Comparison of ENCODE assay signal across 8 mouse cellular contexts in the genomic region with DNA sequence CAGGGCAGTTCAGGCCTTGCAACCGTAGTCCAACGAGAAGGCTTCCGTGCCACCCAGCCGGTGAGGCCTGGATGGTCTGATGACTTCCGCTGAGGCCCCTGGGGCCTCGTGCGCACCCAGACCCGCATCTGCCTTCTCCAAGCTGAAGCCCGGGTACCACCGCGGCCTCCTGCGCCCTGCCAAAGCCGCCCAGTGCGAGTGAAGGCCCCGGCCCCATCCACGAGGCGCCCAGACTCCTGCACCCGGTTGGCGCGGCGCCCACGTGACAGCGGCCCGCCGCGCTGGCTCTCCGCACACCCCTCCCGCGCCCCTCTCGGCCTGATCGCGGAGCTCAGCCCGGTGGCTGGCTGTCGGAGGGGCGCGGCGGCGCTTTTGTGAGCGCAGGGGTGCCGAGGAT. TPM values are rescaled to one million over a fixed set of nuclear protein-coding genes. Genes with fewer than 3 reads are reported as not detected.
DNase-seq lines count a peak whose midpoint lies in the region; ATAC-seq and TF ChIP-seq lines count a peak whose summit lies in the region.

No protein-coding gene starts in this region.

- peak; percentile 42 for ATAC-seq in lung, embryonic 14.5 days (ENCODE audit: insufficient read depth)
- ATAC-seq in midbrain, embryonic 16.5 days, result peak; percentile 44

- H3K9me3 ChIP-seq in lung, embryonic 14.5 days (ENCODE audit: low read depth, low read length), result no peaks in the 10 kb centered on the region
- H3K9me3 ChIP-seq in midbrain, embryonic 16.5 days (replicated peaks; ENCODE audit: control insufficient read depth, low read length, poor library complexity, severe bottlenecking), result no peaks in the 10 kb centered on the region

- peak; percentile 80 for DNase-seq in adrenal gland, postnatal 14 days
- no peak for DNase-seq in adrenal gland, adult 2 months
- peak; percentile 80 for DNase-seq in lung, embryonic 14.5 days
- no peak for DNase-seq in lung, postnatal 36 days
- peak; percentile 81 for DNase-seq in kidney, postnatal 10 days
- no peak for DNase-seq in layer of hippocampus, adult 9-10 months (ENCODE audit: low spot score)

- H3K27ac ChIP-seq in lung, embryonic 14.5 days (ENCODE audit: low read depth), result peak overlapping the region; percentile 97
- peak overlapping the region; percentile 72 for H3K27ac ChIP-seq in embryonic fibroblast, embryonic 13.5 days (ENCODE audit: insufficient read depth, low read length)
- H3K27ac ChIP-seq in midbrain, embryonic 16.5 days (ENCODE audit: low read length), result peak overlapping the region; percentile 100

- peak overlapping the region; percentile 90 for H3K9ac ChIP-seq in lung, embryonic 14.5 days
- peak overlapping the region; percentile 98 for H3K9ac ChIP-seq in midbrain, embryonic 16.5 days (ENCODE audit: low read depth, low read length)

- H3K4me1 ChIP-seq in lung, embryonic 14.5 days (ENCODE audit: insufficient read depth), result peaks cover 19% of the 10 kb centered on the region
- H3K4me1 ChIP-seq in embryonic fibroblast, embryonic 13.5 days (ENCODE audit: control insufficient read depth, insufficient read depth, low read length), result peaks cover 4% of the 10 kb centered on the region; the same call in 1 of the 2 replicates
- H3K4me1 ChIP-seq in midbrain, embryonic 16.5 days (ENCODE audit: control insufficient read depth, insufficient read depth, low read length), result peaks cover 34% of the 10 kb centered on the region

- TF ChIP-seq POLR2A in embryonic fibroblast, embryonic 13.5 days (IDR thresholded peaks at IDR 0.05; ENCODE audit: low read depth, low read length), result no peak

- H3K4me3 ChIP-seq in lung, embryonic 14.5 days (ENCODE audit: low read depth, low read length), result peak overlapping the region; percentile 89
- H3K4me3 ChIP-seq in embryonic fibroblast, embryonic 13.5 days (ENCODE audit: insufficient read depth, low read length), result peak overlapping the region; percentile 93
- peak overlapping the region; percentile 91 for H3K4me3 ChIP-seq in midbrain, embryonic 16.5 days (ENCODE audit: low read depth, low read length)

- TF ChIP-seq CTCF in lung, embryonic 14.5 days (IDR thresholded peaks at IDR 0.05; ENCODE audit: low read depth), result no peak
- TF ChIP-seq CTCF in embryonic fibroblast, embryonic 13.5 days (IDR thresholded peaks at IDR 0.05; ENCODE audit: borderline replicate concordance, insufficient read depth, low read length), result no peak

- peak overlapping the region; percentile 97 for H3K4me2 ChIP-seq in lung, embryonic 14.5 days
- H3K4me2 ChIP-seq in midbrain, embryonic 16.5 days (ENCODE audit: low read length), result peak overlapping the region; percentile 100

- H3K27me3 ChIP-seq in lung, embryonic 14.5 days (ENCODE audit: insufficient read depth, low read length), result no peaks in the 10 kb centered on the region
- no peaks in the 10 kb centered on the region for H3K27me3 ChIP-seq in midbrain, embryonic 16.5 days (ENCODE audit: control insufficient read depth, insufficient read depth, low read depth, low read length)

- peaks cover 42% of the 10 kb centered on the region for H3K36me3 ChIP-seq in lung, embryonic 14.5 days (ENCODE audit: insufficient read depth)
- peaks cover 21% of the 10 kb centered on the region for H3K36me3 ChIP-seq in midbrain, embryonic 16.5 days (ENCODE audit: control insufficient read depth, insufficient read depth, low read length)

- WGBS in lung, embryonic 14.5 days, result under 1% methylated on average over 40 of the region's 40 CpGs
- under 1% methylated on average over 40 of the region's 40 CpGs for WGBS in midbrain, embryonic 16.5 days

RNA-seq across cellular contexts. Expression of a gene that starts 0.8 kb away (rescaled TPM):
- total RNA-seq in adrenal gland, postnatal 14 days (2021), result 94.1 and 150 TPM in 2 replicates
- total RNA-seq in adrenal gland, adult 2 months (2021), result 1,000 to 10,000 TPM in 1 of 2 experiments, 100 to 1,000 TPM in 1; 505 to 2,290 TPM
- polyA plus RNA-seq in adrenal gland, adult 2 months (2012; rRNA removed), result 7,384 and 9,917 TPM in 2 replicates
- 83.3 and 95.5 TPM in 2 replicates for polyA plus RNA-seq in lung, embryonic 14.5 days (2014; fragmentation: Nextera tagmentation; extraction: Ambion mirVana)
- polyA plus RNA-seq in embryonic fibroblast, embryonic 13.5 days (2011; ENCODE audit: insufficient read length, low read depth, missing spikeins), result 61.2 and 72.6 TPM in 2 replicates
- 102 and 108 TPM in 2 replicates for polyA plus RNA-seq in midbrain, embryonic 16.5 days (2015; fragmentation: Nextera tagmentation; extraction: Ambion mirVana)

RNA-seq across cellular contexts. Expression of a gene that starts 27.3 kb away (rescaled TPM):
- total RNA-seq in adrenal gland, postnatal 14 days (2021), result 64.5 and 70.5 TPM in 2 replicates
- total RNA-seq in adrenal gland, adult 2 months (2021), result 10 to 100 TPM; 56.0 to 62.0 TPM
- 43.8 and 53.7 TPM in 2 replicates for polyA plus RNA-seq in adrenal gland, adult 2 months (2012; rRNA removed)
- polyA plus RNA-seq in lung, embryonic 14.5 days (2014; fragmentation: Nextera tagmentation; extraction: Ambion mirVana), result 77.2 and 87.4 TPM in 2 replicates
- 23.7 and 24.0 TPM in 2 replicates for polyA plus RNA-seq in embryonic fibroblast, embryonic 13.5 days (2011; ENCODE audit: insufficient read length, low read depth, missing spikeins)
- polyA plus RNA-seq in midbrain, embryonic 16.5 days (2015; fragmentation: Nextera tagmentation; extraction: Ambion mirVana), result 38.1 and 42.2 TPM in 2 replicates

RNA-seq across cellular contexts. Expression of a gene that starts 39.5 kb away (rescaled TPM):
- 101 and 107 TPM in 2 replicates for total RNA-seq in adrenal gland, postnatal 14 days (2021)
- total RNA-seq in adrenal gland, adult 2 months (2021), result 100 to 1,000 TPM; 113 to 141 TPM
- 161 and 178 TPM in 2 replicates for polyA plus RNA-seq in adrenal gland, adult 2 months (2012; rRNA removed)
- 240 and 257 TPM in 2 replicates for polyA plus RNA-seq in lung, embryonic 14.5 days (2014; fragmentation: Nextera tagmentation; extraction: Ambion mirVana)
- 103 and 112 TPM in 2 replicates for polyA plus RNA-seq in embryonic fibroblast, embryonic 13.5 days (2011; ENCODE audit: insufficient read length, low read depth, missing spikeins)
- 270 and 288 TPM in 2 replicates for polyA plus RNA-seq in midbrain, embryonic 16.5 days (2015; fragmentation: Nextera tagmentation; extraction: Ambion mirVana)

RNA-seq across cellular contexts. Expression of a gene that starts 39.5 kb away (rescaled TPM):
- 18.5 and 18.6 TPM in 2 replicates for total RNA-seq in adrenal gland, postnatal 14 days (2021)
- 10 to 100 TPM; 18.3 to 20.9 TPM for total RNA-seq in adrenal gland, adult 2 months (2021)
- polyA plus RNA-seq in adrenal gland, adult 2 months (2012; rRNA removed), result 91.6 and 95.4 TPM in 2 replicates
- polyA plus RNA-seq in lung, embryonic 14.5 days (2014; fragmentation: Nextera tagmentation; extraction: Ambion mirVana), result 33.0 and 34.0 TPM in 2 replicates
- polyA plus RNA-seq in embryonic fibroblast, embryonic 13.5 days (2011; ENCODE audit: insufficient read length, low read depth, missing spikeins), result 12.8 and 13.0 TPM in 2 replicates
- 133 and 145 TPM in 2 replicates for polyA plus RNA-seq in midbrain, embryonic 16.5 days (2015; fragmentation: Nextera tagmentation; extraction: Ambion mirVana)

Comparison
In these comparisons a context has a peak if more than half of its experiments do, and no peak if none do; other contexts are left out.
1. DNase-seq: peak in adrenal gland, postnatal 14 days (single experiment), lung, embryonic 14.5 days (single experiment) and kidney, postnatal 10 days (single experiment); none in adrenal gland, adult 2 months (single experiment), lung, postnatal 36 days (single experiment) and layer of hippocampus, adult 9-10 months (single experiment).
2. RNA of a gene that starts 0.8 kb away (polyA plus RNA-seq): 7,384 to 9,917 TPM in adrenal gland, adult 2 months; 102 to 108 TPM in midbrain, embryonic 16.5 days, 83.3 to 95.5 TPM in lung, embryonic 14.5 days and 61.2 to 72.6 TPM in embryonic fibroblast, embryonic 13.5 days; every median in the first group is over 10 times any median in the second.
3. Peak in every context shown above with its lines, with median percentiles within 50 percentile points of each other: H3K27ac ChIP-seq and H3K4me3 ChIP-seq.